Mouse (Mus musculus) cerebellum, adult 2 months (tissue): ENCODE measurements around the gene Rce1.

Experiments
- CTCF ChIP-seq: fragments of 200-500 bp; IDR thresholded peaks from 2 replicates; pipeline ENCODE4 v1.5.1; 2011; ENCODE audit warnings: low read depth, mild to moderate bottlenecking, control low read depth, low read length, moderate library complexity, borderline replicate concordance; ENCODE audit not compliant: insufficient read depth
- POLR2A ChIP-seq: fragments of 200-500 bp; IDR thresholded peaks from 2 replicates; pipeline ENCODE4 v1.6.1; 2011; ENCODE audit warnings: low read length, control low read depth, borderline replicate concordance; ENCODE audit not compliant: insufficient read depth

GRCm38 (mm10) chr19:4596071-4596470 lies 29.4 kb downstream of the Rce1 start:
- TF ChIP-seq CTCF (no peak), POLR2A (no peak)
